Mouse (Mus musculus) liver, embryonic 12.5 days (tissue): ENCODE measurements around the gene Pgs1. TPM values are rescaled to one million over a fixed set of nuclear protein-coding genes. Genes with fewer than 3 reads are reported as not detected.

Experiments used
- ATAC-seq: fragments of 200-750 bp; cut with Nextera tagmentation; 2 replicates; pipeline ENCODE4 v1.8.0; 2017; ENCODE audit warnings: moderate number of reproducible peaks, mild to moderate bottlenecking, moderate library complexity
- H3K27ac ChIP-seq: fragments of 300-500 bp; sonication (generic); 2 replicates; pipeline ENCODE4 v1.5.1; 2016; ENCODE audit warnings: mild to moderate bottlenecking
- H3K27me3 ChIP-seq: fragments of 300-500 bp; sonication (generic); replicated peaks from 2 replicates; pipeline ENCODE4 v1.6.1; 2016; ENCODE audit warnings: mild to moderate bottlenecking, moderate library complexity
- H3K36me3 ChIP-seq: fragments of 300-500 bp; sonication (generic); 2 replicates; pipeline ENCODE4 v1.6.1; 2016; ENCODE audit warnings: mild to moderate bottlenecking, moderate library complexity
- H3K4me1 ChIP-seq: fragments of 300-500 bp; sonication (generic); 2 replicates; pipeline ENCODE4 v1.6.1; 2016
- H3K4me2 ChIP-seq: fragments of 300-500 bp; sonication (generic); 2 replicates; pipeline ENCODE4 v1.6.1; 2016; ENCODE audit warnings: mild to moderate bottlenecking, moderate library complexity
- H3K4me3 ChIP-seq: fragments of 300-500 bp; sonication (generic); 2 replicates; pipeline ENCODE4 v1.5.1; 2016; ENCODE audit warnings: mild to moderate bottlenecking, moderate library complexity
- H3K9ac ChIP-seq: fragments of 300-500 bp; sonication (generic); 2 replicates; pipeline ENCODE4 v1.6.1; 2016; ENCODE audit warnings: mild to moderate bottlenecking, moderate library complexity
- H3K9me3 ChIP-seq: fragments of 300-500 bp; sonication (generic); replicated peaks from 2 replicates; pipeline ENCODE4 v1.6.1; 2016; ENCODE audit warnings: mild to moderate bottlenecking, moderate library complexity
- WGBS: fragments of 180-500 bp; shearing (Covaris S2); methylation state at CpG from one replicate; pipeline ENCODE4 v1.1.7; 2016; ENCODE audit not compliant: insufficient replicate concordance; 5-methylcytosine and 5-hydroxymethylcytosine counted together
- polyA plus RNA-seq: library from polyadenylated mRNA; unstranded; fragments of >200 nt; fragmentation: Nextera tagmentation; extraction: Ambion mirVana; gene quantifications from 2 replicates; pipeline ENCODE4 v1.2.1, GENCODE M21; 2016

Gene Pgs1
- polyA plus RNA-seq, 1 experiment from 2014 or later = 29.6 TPM

DNA sequence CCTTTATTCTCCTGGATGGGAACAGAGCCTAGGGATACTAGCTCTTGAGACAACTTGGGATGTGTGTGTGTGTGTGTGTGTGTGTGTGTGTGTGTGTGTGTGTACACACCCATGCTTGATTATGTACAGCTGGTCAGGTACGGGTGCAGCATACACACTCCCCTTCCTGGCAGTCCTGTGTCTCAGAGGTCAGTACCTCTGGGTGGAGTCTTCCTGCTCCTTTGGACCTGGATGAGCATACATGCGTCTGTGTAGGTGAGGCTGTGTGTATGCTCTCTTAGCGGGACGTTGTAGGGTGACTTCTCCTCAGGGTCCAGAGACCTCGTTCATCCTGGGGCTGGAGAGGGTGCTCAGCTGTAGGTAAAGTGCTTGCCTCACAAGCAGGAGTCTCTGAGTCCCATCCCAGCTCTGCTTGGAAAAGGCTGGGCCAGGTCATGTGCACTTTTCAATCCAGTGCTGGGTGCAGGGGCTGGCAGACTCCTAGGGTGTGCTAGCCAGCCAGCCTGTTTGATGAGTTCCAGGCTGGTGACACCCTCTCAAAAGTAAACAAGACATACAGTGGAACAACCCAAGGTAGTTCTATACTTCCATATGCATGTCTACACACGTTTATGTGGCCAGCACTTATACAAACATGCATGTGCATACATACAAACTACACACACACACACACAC, 13.3 kb downstream of the Pgs1 start:
- peaks cover 71% of the 10 kb centered on the region for H3K4me1 ChIP-seq
- H3K4me2 ChIP-seq = no peak overlapping the region
- H3K36me3 ChIP-seq = peaks cover 78% of the 10 kb centered on the region
- H3K27ac ChIP-seq = peak overlapping the region; percentile 99
- 75% methylated on average over 6 of the region's 6 CpGs for WGBS
- H3K9ac ChIP-seq = peak overlapping the region; percentile 46
- ATAC-seq = no peak
- H3K27me3 ChIP-seq = no peaks in the 10 kb centered on the region
- no peaks in the 10 kb centered on the region for H3K9me3 ChIP-seq
- no peak overlapping the region for H3K4me3 ChIP-seq

DNA sequence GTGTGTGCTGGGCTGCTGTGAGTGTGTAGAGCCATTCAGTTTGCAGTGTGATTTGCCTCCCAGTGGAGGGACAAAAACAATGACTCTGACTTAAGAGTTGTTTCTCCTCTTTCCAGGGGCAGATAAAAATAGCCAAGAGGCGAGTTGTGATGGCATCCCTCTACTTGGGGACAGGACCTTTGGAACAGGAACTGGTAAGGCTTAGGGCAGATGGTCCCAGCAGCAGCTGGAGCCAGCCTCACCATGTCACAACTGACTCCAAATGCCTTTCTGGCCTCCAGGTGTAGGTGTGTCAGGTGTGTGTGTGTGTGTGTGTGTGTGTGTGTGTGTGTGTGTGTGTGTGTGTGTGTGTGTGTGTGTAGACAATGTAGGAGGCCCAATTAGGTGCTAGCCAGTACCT, 14.0 kb downstream of the Pgs1 start:
- Histone ChIP-seq H3K4me1 (peaks cover 64% of the 10 kb centered on the region), H3K9ac (peak overlapping the region; percentile 46; the same call in 1 of the 2 replicates), H3K9me3 (no peaks in the 10 kb centered on the region), H3K4me2 (peak overlapping the region; percentile 63), H3K27ac (peak overlapping the region; percentile 99), H3K36me3 (peaks cover 85% of the 10 kb centered on the region), H3K27me3 (no peaks in the 10 kb centered on the region), H3K4me3 (no peak overlapping the region)
- 0 out of 2 replicates have a peak, but pooled peaks have one; percentile 4 for ATAC-seq
- WGBS = 29% methylated on average over 1 of the region's 1 CpGs

DNA sequence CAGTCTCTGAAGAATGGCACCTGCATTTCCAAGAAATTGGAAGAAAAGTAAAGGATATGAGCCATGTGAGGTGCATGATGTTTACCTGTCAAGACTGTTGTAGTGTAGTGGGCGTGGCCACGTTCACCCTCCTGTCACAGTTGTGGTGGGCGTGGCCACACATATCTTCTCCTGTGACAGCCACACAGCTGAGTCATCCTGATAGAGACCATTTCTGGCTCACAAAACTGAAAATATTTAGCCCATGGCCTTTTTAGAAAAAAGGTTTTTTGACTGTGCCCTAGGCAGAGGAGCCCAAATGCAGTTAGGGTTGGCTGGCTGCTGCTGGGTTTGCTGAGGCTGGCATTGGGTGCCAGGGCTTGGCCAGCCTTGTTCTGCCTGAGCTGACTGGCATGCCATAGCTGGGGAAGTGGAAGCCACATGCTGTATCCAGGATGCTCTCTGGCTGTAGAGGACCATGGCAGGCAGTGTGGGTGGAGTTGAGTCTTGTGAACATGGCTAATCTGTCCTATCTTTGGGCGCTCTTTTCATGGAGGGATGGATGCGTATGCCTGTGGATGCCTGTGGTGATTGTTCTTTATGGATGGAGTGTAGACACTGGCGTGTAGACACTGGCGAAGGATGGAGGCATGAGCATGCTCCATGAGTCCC, 14.6 kb downstream of the Pgs1 start:
- Histone ChIP-seq H3K27ac (peak overlapping the region; percentile 99), H3K4me3 (peak overlapping the region; percentile 29), H3K4me1 (peaks cover 58% of the 10 kb centered on the region), H3K36me3 (peaks cover 91% of the 10 kb centered on the region), H3K27me3 (no peaks in the 10 kb centered on the region), H3K9ac (peak overlapping the region; percentile 60), H3K9me3 (no peaks in the 10 kb centered on the region), H3K4me2 (peak overlapping the region; percentile 63)
- peak; percentile 89 for ATAC-seq
- WGBS = 56% methylated on average over 7 of the region's 7 CpGs

DNA sequence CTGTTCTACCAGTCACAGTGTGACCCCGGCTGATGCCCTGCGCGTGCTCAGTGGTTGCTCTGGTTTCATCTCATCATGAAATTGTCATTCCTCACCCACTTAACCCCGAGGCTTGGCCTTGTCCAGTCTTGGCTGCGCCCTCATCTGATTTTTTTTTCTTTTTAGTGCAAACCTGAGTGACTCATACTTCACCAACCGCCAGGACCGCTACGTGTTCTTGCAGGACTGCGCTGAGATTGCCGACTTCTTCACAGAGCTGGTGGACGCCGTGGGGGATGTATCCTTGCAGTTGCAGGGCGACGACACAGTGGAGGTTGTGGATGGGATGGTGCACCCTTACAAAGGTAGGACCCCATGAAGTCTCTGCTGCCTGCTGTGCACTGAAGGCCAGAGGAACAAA, 17.1 kb downstream of the Pgs1 start:
- H3K4me2 ChIP-seq = no peak overlapping the region
- peaks cover 64% of the 10 kb centered on the region for H3K4me1 ChIP-seq
- 89% methylated on average over 14 of the region's 14 CpGs for WGBS
- ATAC-seq = no peak
- no peaks in the 10 kb centered on the region for H3K27me3 ChIP-seq
- no peaks in the 10 kb centered on the region for H3K9me3 ChIP-seq
- H3K27ac ChIP-seq = no peak overlapping the region
- no peak overlapping the region for H3K4me3 ChIP-seq
- H3K9ac ChIP-seq = no peak overlapping the region
- peaks cover 87% of the 10 kb centered on the region for H3K36me3 ChIP-seq

DNA sequence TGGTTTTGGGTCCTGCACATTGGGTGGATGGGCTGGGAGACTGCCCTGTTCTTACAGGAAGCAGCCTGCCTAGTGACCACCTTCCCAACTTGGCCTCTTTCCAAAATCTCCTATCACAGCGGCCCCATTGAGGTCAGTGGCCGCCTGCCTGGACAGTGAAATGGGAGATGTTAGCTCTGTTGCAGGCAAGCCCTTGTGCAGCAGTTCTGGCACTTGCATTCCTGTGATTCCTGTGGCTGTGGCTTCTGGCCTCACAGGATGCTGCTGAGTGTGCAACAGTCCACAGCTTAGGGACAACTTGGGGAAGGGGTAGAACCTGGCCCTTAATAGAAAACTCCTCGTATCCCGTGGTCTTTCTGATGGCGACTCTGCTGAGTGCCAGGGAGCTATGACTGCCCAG, 17.6 kb downstream of the Pgs1 start:
- H3K4me3 ChIP-seq = no peak overlapping the region
- no peaks in the 10 kb centered on the region for H3K9me3 ChIP-seq
- no peak overlapping the region for H3K9ac ChIP-seq
- peaks cover 84% of the 10 kb centered on the region for H3K36me3 ChIP-seq
- 68% methylated on average over 5 of the region's 5 CpGs for WGBS
- H3K4me1 ChIP-seq = peaks cover 64% of the 10 kb centered on the region
- H3K27me3 ChIP-seq = no peaks in the 10 kb centered on the region
- ATAC-seq = no peak
- H3K4me2 ChIP-seq = no peak overlapping the region
- H3K27ac ChIP-seq = no peak overlapping the region

DNA sequence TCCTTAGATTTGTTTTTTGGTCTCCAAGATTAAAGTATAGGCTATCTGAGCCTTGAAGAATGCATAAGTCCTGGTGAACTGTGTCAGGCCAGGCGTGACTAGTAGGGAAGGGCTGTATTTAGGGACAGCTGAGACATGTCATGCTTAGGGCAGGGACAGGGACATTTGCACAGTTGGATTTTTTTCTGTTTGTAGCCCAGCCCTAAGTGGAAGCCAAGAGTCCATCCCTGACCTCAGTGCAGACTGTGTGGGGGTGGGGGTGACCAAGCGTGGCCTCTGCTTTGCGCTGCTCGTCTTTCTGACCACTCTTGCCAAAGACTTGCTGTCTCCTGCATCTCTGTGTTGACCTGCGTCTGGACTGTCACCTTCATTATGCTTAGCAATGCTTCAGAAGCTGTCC, 18.1 kb downstream of the Pgs1 start:
- H3K4me3 ChIP-seq = no peak overlapping the region
- WGBS = 80% methylated on average over 5 of the region's 5 CpGs
- H3K36me3 ChIP-seq = peaks cover 84% of the 10 kb centered on the region
- peaks cover 64% of the 10 kb centered on the region for H3K4me1 ChIP-seq
- H3K9me3 ChIP-seq = no peaks in the 10 kb centered on the region
- H3K27me3 ChIP-seq = no peaks in the 10 kb centered on the region
- no peak overlapping the region for H3K9ac ChIP-seq
- no peak overlapping the region; the same call in 1 of the 2 replicates for H3K27ac ChIP-seq
- H3K4me2 ChIP-seq = no peak overlapping the region
- no peak for ATAC-seq

DNA sequence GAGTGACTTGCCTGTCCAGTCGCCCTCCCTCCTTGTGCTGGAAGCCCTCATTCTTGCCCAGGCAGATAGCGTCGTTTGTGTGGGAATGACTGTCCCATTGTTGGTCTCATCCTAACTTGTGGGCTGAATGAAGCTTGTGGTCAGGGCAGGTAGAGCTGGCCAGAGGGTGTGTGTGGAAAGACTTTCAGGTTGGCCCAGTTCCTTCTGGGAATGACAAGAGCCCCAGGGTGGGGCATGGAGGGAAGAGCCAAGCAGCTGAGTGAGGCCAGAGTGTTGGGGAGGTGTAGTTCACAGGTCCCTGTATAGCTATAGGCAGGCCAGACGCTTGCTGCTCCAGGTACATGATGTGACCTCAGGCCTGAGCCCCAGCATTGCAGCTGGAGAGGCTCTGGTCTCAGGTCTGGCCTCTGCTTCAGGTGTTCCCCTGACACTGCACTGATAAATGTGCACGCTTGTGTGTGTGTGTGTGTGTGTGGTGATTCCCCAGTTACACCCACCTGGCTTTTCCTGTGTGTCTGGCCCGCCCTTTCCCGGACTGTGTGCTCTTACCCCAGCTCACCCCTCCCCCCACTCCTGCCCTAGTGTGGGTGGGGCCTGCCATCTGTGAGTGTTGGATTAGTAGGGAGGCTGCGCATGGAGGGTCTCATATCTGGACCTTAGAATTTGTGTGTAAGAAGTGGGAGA, 21.5 kb downstream of the Pgs1 start:
- peak; percentile 82 for ATAC-seq
- H3K4me3 ChIP-seq = no peak overlapping the region
- peak overlapping the region; percentile 9 for H3K9ac ChIP-seq
- no peaks in the 10 kb centered on the region for H3K9me3 ChIP-seq
- H3K27me3 ChIP-seq = no peaks in the 10 kb centered on the region
- H3K4me2 ChIP-seq = peak overlapping the region; percentile 43
- H3K27ac ChIP-seq = peak overlapping the region; percentile 65
- 43% methylated on average over 8 of the region's 8 CpGs for WGBS
- peaks cover 84% of the 10 kb centered on the region for H3K36me3 ChIP-seq
- peaks cover 66% of the 10 kb centered on the region for H3K4me1 ChIP-seq

DNA sequence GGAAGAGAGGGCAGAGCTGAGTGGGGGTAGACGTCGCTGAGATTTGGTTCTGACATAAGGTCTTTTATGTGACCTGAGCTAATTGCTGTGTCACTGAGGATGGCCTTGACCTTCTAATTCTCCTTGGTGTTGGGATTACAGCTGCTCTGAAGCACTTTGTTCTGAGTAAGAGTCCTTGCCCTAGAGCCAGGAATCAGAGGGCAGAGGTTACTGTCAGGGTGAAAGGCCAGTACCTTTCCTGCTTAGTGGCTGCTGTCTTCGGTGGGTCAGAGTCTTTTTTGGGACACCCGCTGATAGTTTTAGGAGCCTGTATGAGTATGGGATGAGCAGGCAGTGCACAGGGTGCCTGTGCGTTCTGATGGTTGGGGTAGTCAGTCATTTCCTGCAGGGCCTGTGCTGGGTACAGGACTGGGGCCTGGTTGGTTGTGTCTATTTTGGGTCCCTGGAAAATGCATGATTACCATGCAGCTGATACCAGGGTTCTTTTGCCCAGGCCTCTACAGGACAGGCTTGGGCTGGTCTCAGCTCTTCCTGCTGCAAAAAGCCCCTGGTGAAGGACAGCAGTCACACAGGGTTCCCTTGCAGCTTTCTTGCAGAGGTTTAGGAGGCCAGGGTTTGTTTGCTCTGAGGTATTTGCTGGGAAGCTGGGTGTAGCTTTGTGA, 22.2 kb downstream of the Pgs1 start:
- WGBS = 56% methylated on average over 5 of the region's 5 CpGs
- Histone ChIP-seq H3K4me2 (peak overlapping the region; percentile 43; the same call in 1 of the 2 replicates), H3K4me1 (peaks cover 73% of the 10 kb centered on the region), H3K27ac (peak overlapping the region; percentile 65), H3K9ac (no peak overlapping the region; the same call in 1 of the 2 replicates), H3K27me3 (no peaks in the 10 kb centered on the region), H3K36me3 (peaks cover 85% of the 10 kb centered on the region), H3K9me3 (no peaks in the 10 kb centered on the region), H3K4me3 (no peak overlapping the region)
- no peak for ATAC-seq

DNA sequence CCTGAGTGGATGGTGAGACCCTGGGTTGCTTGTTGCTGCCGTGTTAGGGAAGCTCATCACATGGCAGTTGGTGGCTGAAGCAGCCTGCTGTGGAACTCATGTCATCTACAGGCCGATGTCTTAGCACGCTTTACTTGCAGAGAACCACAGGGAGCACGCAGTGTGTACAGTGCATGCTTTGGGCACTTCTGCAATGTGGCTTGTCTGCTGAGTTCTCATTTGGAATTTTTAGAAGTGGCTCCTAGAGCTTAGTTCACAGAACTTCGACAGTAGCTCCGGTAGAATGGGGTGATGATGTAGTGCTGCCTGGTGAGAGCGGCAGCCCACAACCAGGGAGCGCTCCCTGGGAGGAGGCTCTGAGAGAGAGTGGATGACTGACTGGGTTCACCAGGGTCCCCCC, 22.8 kb downstream of the Pgs1 start:
- Histone ChIP-seq H3K9ac (no peak overlapping the region), H3K4me2 (no peak overlapping the region), H3K4me3 (no peak overlapping the region), H3K9me3 (no peaks in the 10 kb centered on the region), H3K36me3 (peaks cover 85% of the 10 kb centered on the region), H3K27me3 (no peaks in the 10 kb centered on the region), H3K27ac (peak overlapping the region; percentile 65; the same call in 1 of the 2 replicates), H3K4me1 (peaks cover 73% of the 10 kb centered on the region)
- 80% methylated on average over 8 of the region's 8 CpGs for WGBS
- no peak for ATAC-seq

DNA sequence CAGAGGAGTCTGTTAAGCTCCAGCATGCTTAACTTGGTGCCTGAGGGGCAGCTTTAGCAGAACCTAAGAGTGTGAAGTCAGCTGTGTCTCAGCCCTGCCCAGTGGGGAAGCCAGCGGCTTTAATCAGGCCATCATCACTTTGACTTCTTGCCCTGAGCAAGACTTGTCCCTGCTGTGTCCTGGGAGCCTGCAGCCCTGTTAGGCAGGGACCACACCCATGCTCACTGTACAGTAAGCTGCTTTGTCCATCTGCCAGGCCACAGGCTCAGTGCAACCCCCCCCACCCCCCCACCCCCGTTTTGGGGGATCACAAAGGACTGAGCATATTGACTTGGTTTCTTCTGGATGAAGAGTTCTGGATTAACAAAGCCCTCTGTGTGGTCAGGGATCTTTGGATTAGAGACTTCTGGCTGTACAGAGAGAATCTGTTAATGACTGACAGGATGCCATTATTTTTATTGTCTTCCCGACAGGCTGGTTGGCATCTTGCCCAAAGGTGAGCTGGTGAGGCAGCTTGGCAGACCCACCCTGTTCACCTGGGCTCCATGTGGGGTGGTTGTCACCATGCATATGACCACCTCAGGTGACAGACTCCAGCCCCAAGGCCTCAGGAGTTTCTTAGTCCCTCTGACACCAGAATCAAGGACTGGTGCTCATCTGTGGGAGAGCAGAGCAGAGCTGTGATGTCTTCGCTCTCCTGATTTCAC, 23.9 kb downstream of the Pgs1 start:
- peak overlapping the region; percentile 28; the same call in 1 of the 2 replicates for H3K27ac ChIP-seq
- H3K9me3 ChIP-seq = no peaks in the 10 kb centered on the region
- WGBS = 66% methylated on average over 4 of the region's 4 CpGs
- ATAC-seq = no peak
- H3K4me1 ChIP-seq = peaks cover 79% of the 10 kb centered on the region
- no peak overlapping the region for H3K4me3 ChIP-seq
- no peaks in the 10 kb centered on the region for H3K27me3 ChIP-seq
- H3K9ac ChIP-seq = no peak overlapping the region
- peaks cover 85% of the 10 kb centered on the region for H3K36me3 ChIP-seq
- no peak overlapping the region for H3K4me2 ChIP-seq

DNA sequence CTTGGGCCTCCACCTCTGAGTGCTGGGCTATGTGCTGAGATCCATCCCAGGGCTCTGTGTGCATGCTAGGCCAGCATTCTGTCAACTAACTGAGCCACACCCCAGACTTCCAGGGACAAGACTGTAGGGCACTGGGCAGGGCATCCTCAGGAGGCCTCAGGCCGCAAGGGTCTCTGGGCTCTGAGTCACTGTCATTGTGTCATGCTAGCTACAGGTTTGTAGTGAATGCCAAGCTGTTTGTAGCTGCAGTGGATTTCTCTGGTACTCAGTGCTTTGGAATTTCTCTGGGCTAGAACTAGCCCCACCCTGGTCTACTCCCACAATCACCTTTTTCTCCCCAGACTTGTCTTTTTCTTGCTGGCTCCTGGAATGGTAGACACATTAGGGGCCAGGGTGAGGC, 26.5 kb downstream of the Pgs1 start:
- Histone ChIP-seq H3K36me3 (peaks cover 91% of the 10 kb centered on the region), H3K27me3 (no peaks in the 10 kb centered on the region), H3K9me3 (no peaks in the 10 kb centered on the region), H3K9ac (peak overlapping the region; percentile 10; the same call in 1 of the 2 replicates), H3K27ac (no peak overlapping the region), H3K4me3 (no peak overlapping the region), H3K4me2 (no peak overlapping the region), H3K4me1 (peaks cover 78% of the 10 kb centered on the region)
- no peak for ATAC-seq
- 76% methylated on average over 1 of the region's 1 CpGs for WGBS
